Mouse (Mus musculus): ENCODE measurements around the gene Fgfr2.

DNA sequence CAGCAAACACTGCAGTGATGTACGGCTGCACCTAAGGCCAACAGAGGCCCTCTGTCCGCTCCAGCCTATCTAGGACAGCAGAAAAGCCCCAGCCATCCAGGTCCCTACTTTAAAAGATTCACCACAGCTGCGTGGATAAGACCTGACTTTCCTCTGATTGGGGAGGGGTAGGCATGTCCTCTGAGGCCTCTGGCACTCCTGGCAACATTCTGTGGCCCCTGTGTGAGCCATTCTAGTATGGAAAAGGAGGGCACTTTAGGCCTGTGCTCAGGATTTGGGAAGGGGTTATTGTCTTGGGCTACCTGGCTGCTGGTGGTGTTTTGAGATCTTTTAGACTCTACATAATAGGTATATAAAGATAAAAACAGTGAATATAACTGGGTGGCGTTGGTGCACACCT is 456.6 kb downstream of the Fgfr2 start:
- TF ChIP-seq POLR2A (IDR thresholded peaks at IDR 0.05; ENCODE audit: low read depth, low read length) = no peak
- no peak for TF ChIP-seq CTCF (conservative IDR thresholded peaks at IDR 0.05; ENCODE audit: insufficient read depth, insufficient read length, low read depth, low read length)

All from kidney, adult 2 months (tissue).